Mouse (Mus musculus) lung, adult 2 months (tissue): ENCODE measurements around the gene Smim24.

Experiments used
- CTCF ChIP-seq: fragments of 200-500 bp; IDR thresholded peaks from 2 replicates; pipeline ENCODE4 v1.5.1; 2011; ENCODE audit warnings: mild to moderate bottlenecking, low read length, control low read depth; ENCODE audit not compliant: insufficient read depth
- POLR2A ChIP-seq: fragments of 200-500 bp; IDR thresholded peaks from 2 replicates; pipeline ENCODE4 v1.6.1; 2011; ENCODE audit warnings: low read depth, mild to moderate bottlenecking, control low read depth, low read length, borderline replicate concordance; ENCODE audit errors: extremely low read depth

DNA sequence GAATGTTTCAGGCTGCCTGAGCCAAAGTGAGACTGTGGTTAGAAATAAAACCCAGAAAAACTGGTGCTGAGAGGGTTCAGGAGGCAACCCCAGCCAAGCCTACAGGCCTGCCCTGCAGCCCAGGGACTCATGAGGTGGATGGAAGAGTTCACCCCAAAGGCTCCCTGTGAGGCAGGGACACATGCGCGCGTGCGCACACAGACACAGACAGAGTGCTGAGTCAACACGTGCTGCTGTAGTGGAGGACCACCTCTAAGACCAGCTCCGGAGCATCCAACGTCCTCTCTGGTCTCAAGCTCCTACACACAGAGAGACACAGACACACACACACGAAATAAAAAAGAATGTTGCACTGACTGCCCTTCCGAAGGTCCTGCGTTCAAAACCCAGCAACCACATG is 17.5 kb upstream of the Smim24 start:
- no peak for TF ChIP-seq CTCF
- TF ChIP-seq POLR2A = no peak
